Mouse (Mus musculus) adrenal gland, postnatal 36 days (tissue): ENCODE results near the gene Hist1h4a. TPM values are rescaled to one million over a fixed set of nuclear protein-coding genes. Genes with fewer than 3 reads are reported as not detected.
"Not testable (repeated sequence)": the region's sequence is repeated elsewhere in the genome, so short reads cannot be mapped to it uniquely, and the experiment has no call there.

Experiments
- DNase-seq, 2 experiments: peaks; one replicate each; pipeline ENCODE4 v3.0.0; 2021; ENCODE audit warnings: mixed read lengths in 1 of 2
- total RNA-seq, 2 experiments: library from RNA; stranded (reverse); gene quantifications; 2 replicates each; pipeline ENCODE4 v1.2.3; 2021

Gene Hist1h4a
- total RNA-seq, 2 experiments from 2014 or later = 59.8 to 61.2 TPM

GRCm38 (mm10) chr13:23743215-23743614 lies 17.8 kb downstream of the Hist1h4a start:
- DNase-seq = no peak

DNA sequence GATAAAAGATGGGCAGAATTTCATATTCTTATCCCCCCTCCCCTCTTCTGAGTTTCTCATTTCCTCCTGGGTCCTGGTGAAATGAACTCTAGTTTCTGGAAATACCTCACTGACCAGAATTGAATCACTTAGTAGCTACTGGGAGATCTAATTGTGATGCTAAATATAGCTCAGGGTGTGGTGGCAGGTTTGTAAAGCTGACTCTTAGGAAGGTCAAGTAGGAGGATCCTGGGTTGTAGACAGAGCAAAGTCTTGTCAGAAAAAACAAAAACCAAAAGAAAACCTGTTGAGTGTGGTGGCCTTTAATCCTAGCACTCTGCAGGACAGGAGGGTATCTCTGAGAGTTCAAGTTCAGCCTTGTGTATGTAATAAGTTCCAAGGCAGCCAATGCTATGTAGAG lies 19.0 kb downstream of the Hist1h4a start:
- no peak for DNase-seq

- DNase-seq = no peak
These were observed 20.1 kb downstream of the Hist1h4a start for GRCm38 (mm10) chr13:23740910-23741309.

GRCm38 (mm10) chr13:23740256-23740840 lies 20.7 kb downstream of the Hist1h4a start:
- no peak for DNase-seq

DNA sequence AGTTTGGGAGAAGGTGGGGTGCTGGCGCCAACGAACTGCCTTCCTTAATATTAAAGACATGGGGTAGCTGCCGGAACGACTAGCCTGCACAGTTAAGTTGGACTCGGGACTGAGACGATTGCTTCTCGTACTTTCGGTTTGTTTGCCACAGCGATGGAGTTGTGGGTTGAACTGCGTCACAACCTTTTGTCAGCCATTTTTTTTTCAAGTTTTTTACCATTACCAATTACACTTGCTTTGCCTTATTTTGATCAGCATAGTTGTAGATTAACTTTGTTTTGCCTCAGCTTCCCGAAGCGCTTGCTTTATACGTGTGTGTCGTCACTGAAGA lies 21.1 kb downstream of the Hist1h4a start:
- no peak for DNase-seq

DNA sequence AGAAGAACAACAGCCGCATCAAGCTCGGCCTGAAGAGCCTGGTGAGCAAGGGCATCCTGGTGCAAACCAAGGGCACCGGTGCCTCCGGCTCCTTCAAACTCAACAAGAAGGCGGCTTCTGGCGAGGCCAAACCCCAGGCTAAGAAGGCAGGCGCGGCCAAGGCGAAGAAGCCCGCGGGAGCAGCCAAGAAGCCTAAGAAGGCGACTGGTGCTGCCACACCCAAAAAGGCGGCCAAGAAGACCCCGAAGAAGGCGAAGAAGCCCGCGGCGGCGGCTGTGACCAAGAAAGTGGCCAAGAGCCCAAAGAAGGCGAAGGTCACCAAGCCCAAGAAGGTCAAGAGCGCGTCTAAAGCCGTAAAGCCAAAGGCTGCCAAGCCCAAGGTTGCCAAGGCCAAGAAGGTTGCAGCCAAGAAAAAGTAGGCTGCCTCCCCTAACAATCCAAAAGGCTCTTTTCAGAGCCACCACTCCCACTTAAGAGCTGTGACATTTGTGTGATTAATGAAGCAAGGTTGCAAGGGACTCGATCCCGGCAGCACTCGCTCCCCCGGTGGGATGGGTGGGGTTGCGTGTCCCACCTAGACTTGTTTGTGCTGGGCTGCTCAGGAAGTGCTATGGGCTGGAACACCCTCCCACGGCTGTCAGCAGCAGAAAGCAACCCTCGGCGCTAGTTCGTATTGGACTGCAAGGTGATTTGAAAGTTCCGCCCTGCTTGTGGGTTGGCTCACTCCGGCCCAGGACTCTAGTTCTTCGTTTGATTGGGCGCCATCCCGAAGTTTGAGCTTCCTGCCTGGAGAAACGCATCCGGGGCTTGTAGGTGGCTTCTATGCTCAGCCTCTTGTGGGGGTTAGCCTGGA lies 21.7 kb downstream of the Hist1h4a start:
- DNase-seq = peak; percentile 92 to 94

- DNase-seq = peak; percentile 90 to 93
These were observed 22.4 kb downstream of the Hist1h4a start, which contains the start of gene Hist1h1c for GRCm38 (mm10) chr13:23738677-23739068. Gene Hist1h1c (plus strand): TSS chr13:23738808.

GRCm38 (mm10) chr13:23738041-23738440 lies 23.0 kb downstream of the Hist1h4a start:
- DNase-seq = no peak

DNA sequence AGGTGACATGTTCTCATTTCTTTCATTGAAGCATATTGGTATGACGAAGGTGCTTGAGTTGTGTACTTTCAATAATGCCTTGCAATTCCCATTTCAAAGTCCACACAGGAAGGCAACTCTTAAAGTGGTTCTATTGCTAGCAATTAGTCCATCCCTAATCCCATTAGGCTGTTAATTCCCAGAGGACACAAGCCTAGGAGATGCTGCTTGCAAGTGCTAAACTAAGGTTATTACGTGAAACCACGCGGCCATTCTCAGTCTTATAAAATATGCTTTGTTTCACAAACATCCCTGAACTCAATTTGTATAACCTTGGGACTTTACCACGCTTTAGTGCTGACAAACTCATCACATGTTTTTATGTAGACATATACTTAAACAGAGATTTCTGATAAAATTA lies 23.9 kb downstream of the Hist1h4a start:
- no peak for DNase-seq

DNA sequence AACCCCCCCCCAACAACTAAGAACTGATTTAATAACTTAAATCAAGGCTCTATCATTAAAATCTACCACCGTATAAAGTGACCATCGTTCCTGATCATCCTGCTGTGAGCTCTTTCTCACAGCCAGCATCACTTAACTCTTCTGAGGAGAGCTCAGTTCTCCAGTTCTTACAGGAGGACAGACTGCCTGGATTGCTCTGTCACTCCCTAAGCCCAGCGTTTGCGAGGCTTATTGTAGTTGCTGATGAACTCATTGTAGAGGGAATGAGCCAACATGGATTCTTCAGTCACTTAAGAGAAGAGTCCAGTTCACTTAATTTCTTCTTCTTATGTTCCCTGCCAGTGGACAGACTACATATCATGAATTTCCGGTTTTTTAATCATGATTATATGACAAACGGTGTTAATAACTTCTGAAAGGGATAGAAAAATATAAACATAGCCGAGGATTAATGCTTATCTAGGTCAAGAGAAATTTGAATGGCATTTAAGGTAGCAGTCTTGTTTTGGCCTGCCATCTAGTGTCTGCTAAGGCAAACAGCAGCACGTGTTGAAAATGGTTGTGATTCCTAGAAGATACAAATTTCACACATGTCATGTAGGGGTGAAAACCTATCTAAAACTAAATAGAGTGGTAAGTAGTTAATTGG lies 28.8 kb downstream of the Hist1h4a start:
- no peak for DNase-seq

DNA sequence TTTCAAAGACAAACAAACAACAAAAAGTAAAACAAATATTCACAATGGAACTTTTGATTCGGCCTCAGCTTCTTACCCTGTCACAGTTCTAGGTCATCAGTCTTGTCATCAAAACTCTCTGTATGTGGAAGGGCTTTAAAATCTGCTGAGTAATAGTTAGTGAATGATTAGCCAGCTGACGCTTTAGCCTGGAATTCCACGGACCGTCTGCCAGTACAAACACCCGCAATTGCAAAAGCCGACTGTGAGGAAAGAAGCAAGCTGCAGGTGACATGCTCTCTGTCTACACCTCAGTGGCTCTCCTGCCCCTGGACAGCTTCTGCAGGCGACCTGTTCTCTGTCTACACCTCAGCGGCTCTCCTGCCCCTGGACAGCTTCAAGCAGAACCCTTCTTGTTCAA lies 30.6 kb downstream of the Hist1h4a start:
- peak; percentile 48 to 57 for DNase-seq

- DNase-seq = no peak
These were observed 31.3 kb downstream of the Hist1h4a start for GRCm38 (mm10) chr13:23729706-23730105.

GRCm38 (mm10) chr13:23729192-23729525 lies 31.9 kb downstream of the Hist1h4a start:
- no peak for DNase-seq

- no peak for DNase-seq
These were observed 32.4 kb downstream of the Hist1h4a start for GRCm38 (mm10) chr13:23728472-23729191.

DNA sequence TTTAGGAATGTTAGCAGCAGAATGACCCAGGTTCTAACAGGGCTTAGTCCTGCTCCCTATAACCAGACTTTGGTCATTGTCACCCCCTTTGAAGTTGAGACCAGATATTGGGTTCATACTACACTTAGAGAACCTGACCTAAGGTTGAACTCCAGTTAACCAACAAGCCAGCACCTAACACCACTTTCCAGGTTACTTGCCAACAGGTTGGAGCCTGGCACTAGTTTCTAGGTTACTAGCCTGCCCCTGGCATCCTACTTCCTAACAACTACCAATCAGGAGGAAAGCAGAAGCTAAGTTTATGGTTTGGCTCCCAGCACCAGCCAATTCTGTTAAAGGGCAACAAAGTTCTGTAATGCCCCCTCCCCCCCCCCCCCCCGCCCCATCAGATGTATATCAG lies 35.8 kb downstream of the Hist1h4a start:
- no peak for DNase-seq

DNA sequence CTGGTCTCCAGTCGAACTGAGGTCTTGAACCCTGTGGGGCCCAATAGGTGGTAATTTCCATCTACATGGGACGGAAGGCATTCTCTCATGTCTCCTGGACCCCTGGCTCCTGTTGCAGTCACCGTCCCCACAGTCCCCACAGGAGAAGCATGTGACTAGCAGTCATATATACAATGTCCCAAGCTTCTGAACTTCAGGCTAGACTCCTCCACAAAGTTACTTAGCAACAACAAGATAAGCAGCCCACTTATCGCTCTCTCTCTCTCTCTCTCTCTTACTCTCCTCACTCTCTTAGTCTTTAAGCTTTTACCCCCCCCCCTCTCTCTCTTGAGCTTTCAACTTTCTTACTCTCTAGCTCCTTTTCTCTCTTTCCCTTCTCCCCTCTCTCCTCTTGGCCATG lies 36.8 kb downstream of the Hist1h4a start:
- no peak for DNase-seq

DNA sequence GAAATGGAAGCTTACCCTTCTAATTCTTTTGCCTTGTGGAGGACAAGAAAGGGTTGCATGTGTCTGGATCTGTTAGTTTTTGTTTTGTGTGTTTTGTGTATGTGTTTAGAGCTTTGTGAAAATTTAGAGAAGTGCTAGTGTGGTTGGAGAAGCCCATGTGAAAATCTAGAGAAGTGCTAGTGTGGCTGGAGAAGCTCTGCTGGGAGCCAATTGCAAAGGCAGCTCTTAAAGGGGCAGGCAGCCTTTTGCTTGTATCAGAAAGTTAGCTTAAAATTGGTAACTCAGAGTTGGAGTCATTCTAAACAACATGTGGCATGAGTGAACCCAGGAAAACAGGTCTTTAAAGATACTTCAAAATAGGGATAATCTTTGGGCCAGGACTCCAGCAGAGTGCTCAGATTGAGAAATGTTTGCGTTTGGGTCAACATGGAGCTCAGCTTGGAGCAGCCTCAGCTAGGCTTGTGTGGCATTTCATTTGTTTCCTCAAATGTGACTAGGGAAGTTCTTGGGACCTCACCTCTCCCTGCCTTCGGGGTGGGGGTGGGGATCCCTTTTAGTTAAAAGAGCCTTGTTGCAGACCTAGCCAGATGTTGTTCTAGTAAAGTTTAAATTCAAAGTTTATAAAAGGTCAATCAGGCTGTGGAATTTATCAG lies 43.3 kb downstream of the Hist1h4a start:
- DNase-seq = not testable (repeated sequence)

DNA sequence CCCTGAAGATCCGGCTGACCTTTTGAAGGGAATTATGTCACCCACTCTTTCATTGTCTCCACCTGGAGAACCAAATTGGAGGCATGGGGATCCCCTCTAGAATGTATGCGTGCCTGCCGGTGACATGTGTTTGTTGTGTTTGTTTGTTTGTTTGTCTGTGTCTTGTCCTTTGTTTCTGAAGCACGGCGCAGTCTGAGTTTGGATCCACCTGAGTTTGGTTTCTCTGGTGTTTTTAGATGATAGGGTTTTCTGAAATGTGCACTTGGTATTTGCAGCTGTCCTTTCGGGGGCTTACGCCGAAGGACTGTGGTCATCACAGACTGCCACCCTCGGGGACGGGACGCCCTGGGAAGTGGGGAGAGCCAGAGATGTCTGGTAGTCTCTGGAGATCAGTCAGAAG lies 43.9 kb downstream of the Hist1h4a start:
- DNase-seq = no peak

DNA sequence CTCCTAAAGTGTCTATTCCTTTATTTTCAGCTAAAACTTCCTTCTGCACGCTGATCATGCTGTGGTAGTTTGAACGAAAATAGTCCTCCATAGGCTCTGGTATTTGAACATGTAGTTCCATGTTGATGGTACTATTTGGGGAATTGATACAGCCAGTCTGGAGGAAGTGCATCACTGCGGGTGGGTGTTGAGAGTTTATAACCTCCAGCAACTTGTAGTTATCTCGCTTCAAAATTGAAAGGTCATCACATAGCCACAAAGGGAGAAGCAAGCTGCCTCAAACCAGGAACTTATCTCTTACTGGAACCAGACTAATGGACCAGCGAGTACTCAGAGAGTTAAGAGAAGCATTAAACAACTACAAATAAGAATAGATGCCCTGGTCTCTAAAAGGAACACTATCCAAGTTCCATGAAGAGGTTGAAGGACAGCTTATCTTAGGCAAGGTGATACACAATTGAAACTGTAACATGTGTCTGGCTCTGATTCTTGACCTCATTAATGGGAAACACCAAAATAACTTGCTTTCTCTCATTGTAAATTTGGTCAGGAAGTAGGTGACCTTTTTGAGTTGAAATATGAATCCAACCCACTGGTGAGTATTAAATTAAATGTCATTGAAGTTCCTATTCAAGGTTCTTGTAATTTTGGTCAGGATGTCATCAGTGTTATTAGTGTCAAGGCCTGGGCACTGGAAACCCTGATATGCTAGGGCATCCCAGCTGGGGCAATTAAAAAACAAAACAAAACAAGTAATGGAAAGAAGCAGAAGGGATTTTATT lies 44.6 kb downstream of the Hist1h4a start:
- no peak for DNase-seq
